Mouse (Mus musculus): ENCODE data around the gene Cfap43.

- TF ChIP-seq POLR2A (IDR thresholded peaks at IDR 0.05; ENCODE audit: extremely low read depth, insufficient read depth, low read length) (no peak), CTCF (IDR thresholded peaks at IDR 0.05; ENCODE audit: extremely low read depth, insufficient read depth, low read length) (no peak)
These were observed 509 bp downstream of the Cfap43 start for GRCm38 (mm10) chr19:47918455-47919101.

Data from cortical plate, adult 2 months (tissue).